Mouse (Mus musculus): ENCODE measurements at regions not wholly inside any gene's neighbourhood (a gene's known extent, or its start where the extent isn't known, plus 50 kb on each side); places are given as distances from the start of the nearest gene placed in this dataset.

- no peak overlapping the region for H3K9ac ChIP-seq
- WGBS = 58% methylated on average over 22 of the region's 22 CpGs
- peak; percentile 97 for ATAC-seq (ENCODE audit: low FRiP score)
Observed at GRCm38 (mm10) chr3:62159031-62159430, 179.1 kb upstream of the Arhgef26 start.

GRCm38 (mm10) chr3:62170647-62171046 lies 167.5 kb upstream of the Arhgef26 start:
- Histone ChIP-seq H3K9me3 (replicated peaks) (no peaks in the 10 kb centered on the region), H3K27ac (no peak overlapping the region), H3K4me2 (replicated peaks) (no peak overlapping the region), H3K9ac (no peak overlapping the region), H3K36me3 (no peaks in the 10 kb centered on the region), H3K4me1 (no peaks in the 10 kb centered on the region), H3K27me3 (no peaks in the 10 kb centered on the region), H3K4me3 (no peak overlapping the region)
- ATAC-seq (ENCODE audit: low FRiP score) = no peak
- WGBS = 65% methylated on average over 4 of the region's 4 CpGs

More at GRCm38 (mm10) chr3:62159031-62159430, 179.1 kb upstream of the Arhgef26 start:
- no peaks in the 10 kb centered on the region for H3K36me3 ChIP-seq
- no peak overlapping the region for H3K27ac ChIP-seq
- peaks cover 17% of the 10 kb centered on the region for H3K9me3 ChIP-seq (replicated peaks)
- no peaks in the 10 kb centered on the region for H3K27me3 ChIP-seq
- H3K4me3 ChIP-seq = no peak overlapping the region
- no peak overlapping the region for H3K4me2 ChIP-seq (replicated peaks)
- no peaks in the 10 kb centered on the region for H3K4me1 ChIP-seq

DNA sequence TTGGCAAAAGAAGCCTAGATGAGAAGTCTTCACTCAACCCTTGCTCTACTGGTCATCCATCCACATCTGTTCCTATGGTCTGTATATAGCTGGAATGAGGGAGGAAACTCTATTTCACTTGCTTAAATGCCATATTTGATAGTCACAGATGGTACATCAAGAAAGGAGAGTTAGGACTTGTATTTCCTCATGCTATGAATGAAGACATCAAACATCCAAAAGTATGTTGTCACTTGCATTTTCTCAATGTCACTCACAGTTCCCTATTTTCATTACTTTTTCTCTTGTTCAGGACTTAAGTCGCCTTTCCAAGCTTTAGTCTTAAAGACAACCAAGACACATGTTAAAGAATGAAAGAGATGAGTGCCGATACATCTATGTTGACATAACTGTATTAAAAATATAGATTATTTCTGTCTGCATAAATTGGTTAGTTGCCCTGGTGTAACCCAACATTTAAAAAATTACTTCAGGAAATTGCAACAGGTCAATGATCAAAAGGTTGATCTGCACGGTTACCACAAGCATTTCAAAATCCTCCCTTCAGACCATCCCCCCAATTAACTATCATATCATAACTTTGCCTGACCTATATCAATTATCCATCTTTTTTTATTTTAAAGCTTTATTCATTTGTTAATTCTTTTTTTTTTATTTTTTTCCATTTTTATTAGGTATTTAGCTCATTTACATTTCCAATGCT lies 150.2 kb upstream of the Arhgef26 start:
- H3K4me3 ChIP-seq = no peak overlapping the region
- H3K4me2 ChIP-seq (replicated peaks) = no peak overlapping the region
- no peaks in the 10 kb centered on the region for H3K9me3 ChIP-seq (replicated peaks)
- H3K4me1 ChIP-seq = no peaks in the 10 kb centered on the region
- no peak overlapping the region for H3K9ac ChIP-seq
- WGBS = 85% methylated on average over 3 of the region's 3 CpGs
- no peak for ATAC-seq (ENCODE audit: low FRiP score)
- H3K27ac ChIP-seq = no peak overlapping the region
- H3K27me3 ChIP-seq = no peaks in the 10 kb centered on the region
- no peaks in the 10 kb centered on the region for H3K36me3 ChIP-seq

GRCm38 (mm10) chr3:62192466-62192865 lies 145.7 kb upstream of the Arhgef26 start:
- Histone ChIP-seq H3K4me2 (replicated peaks) (no peak overlapping the region), H3K27ac (no peak overlapping the region), H3K27me3 (no peaks in the 10 kb centered on the region), H3K36me3 (no peaks in the 10 kb centered on the region), H3K4me1 (no peaks in the 10 kb centered on the region), H3K9me3 (replicated peaks) (no peaks in the 10 kb centered on the region), H3K4me3 (no peak overlapping the region), H3K9ac (no peak overlapping the region)
- WGBS = 35% methylated on average over 1 of the region's 1 CpGs
- no peak for ATAC-seq (ENCODE audit: low FRiP score)

GRCm38 (mm10) chr3:62194421-62194820 lies 143.7 kb upstream of the Arhgef26 start:
- H3K27ac ChIP-seq = no peak overlapping the region
- ATAC-seq (ENCODE audit: low FRiP score) = no peak
- H3K9me3 ChIP-seq (replicated peaks) = no peaks in the 10 kb centered on the region
- no peak overlapping the region for H3K4me2 ChIP-seq (replicated peaks)
- H3K36me3 ChIP-seq = no peaks in the 10 kb centered on the region
- 93% methylated on average over 4 of the region's 4 CpGs for WGBS
- H3K9ac ChIP-seq = no peak overlapping the region
- H3K4me1 ChIP-seq = no peaks in the 10 kb centered on the region
- no peak overlapping the region for H3K4me3 ChIP-seq
- H3K27me3 ChIP-seq = no peaks in the 10 kb centered on the region

DNA sequence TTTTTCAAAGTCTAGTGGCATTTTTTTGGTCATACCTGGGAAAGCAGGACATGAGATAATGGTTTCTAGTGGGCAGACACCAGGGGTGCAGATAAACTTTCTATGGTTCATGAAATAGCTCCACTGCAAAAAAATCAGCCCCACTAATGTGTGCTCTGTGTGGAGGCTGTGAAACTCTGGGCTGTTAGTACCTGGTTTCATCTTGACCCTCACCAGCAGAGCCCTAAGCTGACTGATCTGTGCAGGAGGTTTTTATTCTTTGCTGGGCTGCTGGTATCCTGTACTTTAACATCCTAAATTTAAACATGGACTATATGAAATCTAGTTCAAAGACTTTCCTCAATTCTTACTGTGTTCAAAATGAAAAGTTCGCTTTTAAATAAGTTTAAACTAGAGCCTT lies 141.5 kb upstream of the Arhgef26 start:
- Histone ChIP-seq H3K9me3 (replicated peaks) (no peaks in the 10 kb centered on the region), H3K36me3 (no peaks in the 10 kb centered on the region), H3K27me3 (peaks cover 6% of the 10 kb centered on the region; the same call in 1 of the 2 replicates), H3K4me3 (no peak overlapping the region), H3K4me2 (replicated peaks) (no peak overlapping the region), H3K4me1 (no peaks in the 10 kb centered on the region), H3K27ac (no peak overlapping the region), H3K9ac (no peak overlapping the region)
- ATAC-seq (ENCODE audit: low FRiP score) = no peak
- WGBS = 66% methylated on average over 1 of the region's 1 CpGs

DNA sequence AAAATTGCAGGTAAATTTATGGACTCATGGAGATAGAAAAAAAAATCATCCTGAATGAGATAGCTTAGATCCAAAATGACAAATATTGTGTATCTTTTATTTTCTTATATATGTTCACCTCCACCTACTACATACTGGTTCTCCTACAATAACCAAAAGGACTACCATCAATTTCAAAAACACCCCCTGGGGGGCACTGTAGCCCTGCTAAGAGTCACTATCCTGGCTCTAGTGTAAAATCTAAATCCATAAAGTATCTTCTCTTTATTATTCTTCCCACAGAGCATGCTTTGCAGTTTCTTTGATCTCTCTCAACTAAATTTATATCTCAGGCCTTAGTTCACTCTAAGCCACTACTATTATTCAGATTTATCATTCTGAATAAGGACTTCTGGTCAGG lies 122.3 kb upstream of the Arhgef26 start:
- Histone ChIP-seq H3K4me1 (no peaks in the 10 kb centered on the region), H3K27ac (no peak overlapping the region), H3K36me3 (no peaks in the 10 kb centered on the region), H3K4me3 (no peak overlapping the region), H3K27me3 (no peaks in the 10 kb centered on the region), H3K9me3 (replicated peaks) (no peaks in the 10 kb centered on the region), H3K9ac (no peak overlapping the region), H3K4me2 (replicated peaks) (no peak overlapping the region)
- 0 out of 2 replicates have a peak, but pooled peaks have one; percentile 35 for ATAC-seq (ENCODE audit: low FRiP score)

GRCm38 (mm10) chr3:62217335-62217734 lies 120.8 kb upstream of the Arhgef26 start:
- no peaks in the 10 kb centered on the region for H3K27me3 ChIP-seq
- 93% methylated on average over 1 of the region's 1 CpGs for WGBS
- no peak overlapping the region for H3K4me2 ChIP-seq (replicated peaks)
- no peak overlapping the region for H3K27ac ChIP-seq
- no peaks in the 10 kb centered on the region for H3K4me1 ChIP-seq
- no peak overlapping the region for H3K4me3 ChIP-seq
- no peak overlapping the region for H3K9ac ChIP-seq
- H3K9me3 ChIP-seq (replicated peaks) = no peaks in the 10 kb centered on the region
- H3K36me3 ChIP-seq = no peaks in the 10 kb centered on the region
- ATAC-seq (ENCODE audit: low FRiP score) = no peak

DNA sequence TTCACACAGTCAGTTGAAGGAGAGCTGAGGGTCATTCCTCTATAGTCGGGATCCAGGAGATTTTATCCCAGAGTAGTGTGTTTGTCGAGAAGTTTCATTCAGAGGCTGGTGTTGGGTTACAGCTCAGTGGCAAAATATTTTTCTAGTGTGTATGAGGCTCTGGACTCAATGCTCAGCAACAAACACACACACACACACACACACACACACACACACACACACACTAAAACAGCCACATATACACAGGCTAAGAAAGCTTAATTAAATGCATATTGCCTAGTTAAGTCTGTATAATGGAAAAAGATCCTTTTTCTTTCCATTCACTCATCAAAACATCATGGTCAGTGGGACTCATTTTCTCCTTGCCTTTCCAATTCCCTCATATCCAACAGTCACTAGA lies 110.4 kb upstream of the Arhgef26 start:
- no peak for ATAC-seq (ENCODE audit: low FRiP score)
- Histone ChIP-seq H3K4me1 (no peaks in the 10 kb centered on the region), H3K9ac (no peak overlapping the region), H3K4me2 (replicated peaks) (no peak overlapping the region), H3K36me3 (no peaks in the 10 kb centered on the region), H3K4me3 (no peak overlapping the region), H3K9me3 (replicated peaks) (no peaks in the 10 kb centered on the region), H3K27me3 (no peaks in the 10 kb centered on the region), H3K27ac (no peak overlapping the region)
- WGBS = 68% methylated on average over 2 of the region's 2 CpGs

- no peak overlapping the region for H3K27ac ChIP-seq
- H3K4me3 ChIP-seq = no peak overlapping the region
- H3K9ac ChIP-seq = no peak overlapping the region
- no peak overlapping the region for H3K4me2 ChIP-seq (replicated peaks)
- H3K36me3 ChIP-seq = no peaks in the 10 kb centered on the region
- no peaks in the 10 kb centered on the region for H3K27me3 ChIP-seq
- ATAC-seq (ENCODE audit: low FRiP score) = no peak
- WGBS = 88% methylated on average over 3 of the region's 3 CpGs
- no peaks in the 10 kb centered on the region for H3K4me1 ChIP-seq
- no peaks in the 10 kb centered on the region for H3K9me3 ChIP-seq (replicated peaks)
Observed at GRCm38 (mm10) chr3:62228156-62228555, 110.0 kb upstream of the Arhgef26 start.

- no peak overlapping the region for H3K4me3 ChIP-seq
- no peak overlapping the region for H3K4me2 ChIP-seq (replicated peaks)
- no peaks in the 10 kb centered on the region for H3K4me1 ChIP-seq
- no peak overlapping the region for H3K27ac ChIP-seq
- no peaks in the 10 kb centered on the region for H3K9me3 ChIP-seq (replicated peaks)
- 82% methylated on average over 3 of the region's 3 CpGs for WGBS
- H3K9ac ChIP-seq = no peak overlapping the region
- no peaks in the 10 kb centered on the region for H3K27me3 ChIP-seq
- no peak for ATAC-seq (ENCODE audit: low FRiP score)
- H3K36me3 ChIP-seq = no peaks in the 10 kb centered on the region
Observed at GRCm38 (mm10) chr3:62241031-62241430, 97.1 kb upstream of the Arhgef26 start.

DNA sequence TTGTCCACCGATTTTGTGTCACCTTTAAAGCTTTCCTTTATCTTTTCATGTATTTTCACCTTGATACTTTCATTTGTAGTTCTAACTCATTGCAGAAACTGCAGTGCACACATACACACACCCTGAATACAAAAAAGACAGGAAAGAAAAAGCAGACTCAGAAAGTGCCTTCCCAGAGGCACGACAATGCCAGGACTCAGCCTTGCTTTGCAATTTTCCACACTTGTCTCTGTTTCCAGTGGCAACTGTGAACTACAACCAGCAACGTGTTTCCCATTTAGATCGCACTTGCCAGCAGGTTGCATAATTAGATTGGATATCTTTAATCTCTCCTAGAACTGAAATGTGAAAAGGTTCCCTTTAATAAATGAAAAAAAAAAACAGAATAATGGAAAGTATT lies 66.4 kb upstream of the Arhgef26 start:
- no peaks in the 10 kb centered on the region for H3K27me3 ChIP-seq
- no peaks in the 10 kb centered on the region for H3K36me3 ChIP-seq
- no peaks in the 10 kb centered on the region for H3K4me1 ChIP-seq
- no peak for ATAC-seq (ENCODE audit: low FRiP score)
- no peak overlapping the region for H3K27ac ChIP-seq
- WGBS = 51% methylated on average over 4 of the region's 4 CpGs
- no peak overlapping the region for H3K4me2 ChIP-seq (replicated peaks)
- H3K4me3 ChIP-seq = no peak overlapping the region
- H3K9ac ChIP-seq = no peak overlapping the region
- no peaks in the 10 kb centered on the region for H3K9me3 ChIP-seq (replicated peaks)

DNA sequence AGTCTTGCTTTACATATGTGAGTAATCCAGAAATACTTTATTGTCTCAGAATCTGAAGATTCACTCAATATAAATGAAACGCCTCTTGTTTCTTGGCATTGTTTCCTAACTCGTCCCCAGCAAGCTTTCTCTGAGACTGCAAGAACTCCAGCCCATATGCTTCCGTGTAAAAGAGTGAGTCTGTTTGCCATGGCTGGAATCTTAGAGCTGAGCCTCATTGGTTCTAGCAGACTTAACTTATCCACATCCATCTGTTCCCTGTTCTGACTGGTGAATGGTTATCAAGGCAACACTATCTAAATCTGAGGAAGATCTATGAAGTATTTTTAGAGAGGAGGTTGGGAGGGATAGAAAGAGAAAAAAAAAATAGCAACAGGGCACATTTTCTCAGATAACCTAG lies 59.9 kb upstream of the Arhgef26 start:
- 74% methylated on average over 3 of the region's 3 CpGs for WGBS
- Histone ChIP-seq H3K4me1 (no peaks in the 10 kb centered on the region), H3K27me3 (no peaks in the 10 kb centered on the region), H3K9ac (no peak overlapping the region), H3K9me3 (replicated peaks) (no peaks in the 10 kb centered on the region), H3K36me3 (no peaks in the 10 kb centered on the region), H3K4me3 (no peak overlapping the region), H3K4me2 (replicated peaks) (no peak overlapping the region), H3K27ac (no peak overlapping the region)
- ATAC-seq (ENCODE audit: low FRiP score) = no peak
